Mouse (Mus musculus): ENCODE measurements at regions not wholly inside any gene's neighbourhood (a gene's known extent, or its start where the extent isn't known, plus 50 kb on each side); places are given as distances from the start of the nearest gene placed in this dataset.
"Not testable (repeated sequence)": the region's sequence is repeated elsewhere in the genome, so short reads cannot be mapped to it uniquely, and the experiment has no call there.

DNA sequence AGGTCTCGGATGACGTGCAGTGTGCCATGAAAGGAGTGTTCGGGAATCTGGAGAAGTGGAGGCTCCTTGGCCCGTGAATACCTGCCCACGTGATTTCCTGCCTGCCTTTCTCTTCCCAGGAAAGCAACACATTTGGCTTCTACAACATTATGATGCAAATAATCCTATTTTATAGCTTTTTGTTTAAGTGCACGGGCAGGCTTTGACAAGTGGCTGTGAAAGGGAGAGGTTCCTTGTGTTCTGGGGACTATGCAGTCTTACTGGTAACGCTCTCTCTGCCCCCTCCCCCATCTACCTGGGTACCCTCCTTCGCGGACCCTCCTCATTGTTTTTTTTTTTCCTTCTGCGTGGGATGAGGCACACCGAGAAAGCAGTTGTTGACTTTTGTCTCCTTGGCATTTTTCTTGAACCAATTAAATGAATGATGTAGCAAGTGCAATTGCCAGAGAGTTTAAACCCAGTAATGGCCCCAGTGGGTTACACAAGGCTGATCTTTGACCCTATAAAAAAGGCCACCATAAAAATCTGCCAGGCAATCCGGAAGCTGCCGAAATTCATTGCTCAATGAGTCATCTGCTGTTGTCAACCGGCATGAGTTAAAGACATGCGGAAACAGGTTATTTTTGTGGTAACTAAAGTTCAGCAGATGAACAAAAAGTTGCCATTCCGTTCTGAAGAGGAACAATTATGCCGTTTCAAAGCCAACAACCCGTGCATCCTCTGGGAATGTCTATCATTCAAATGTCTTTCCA is 90.7 kb downstream of the Dusp6 start:
- Histone ChIP-seq H3K9me3 (replicated peaks) (no peaks in the 10 kb centered on the region), H3K4me2 (replicated peaks) (no peak overlapping the region), H3K27ac (no peak overlapping the region), H3K9ac (no peak overlapping the region), H3K36me3 (no peaks in the 10 kb centered on the region), H3K4me1 (no peaks in the 10 kb centered on the region), H3K27me3 (no peaks in the 10 kb centered on the region), H3K4me3 (no peak overlapping the region)
- no peak for ATAC-seq (ENCODE audit: low FRiP score)
- 50% methylated on average over 18 of the region's 18 CpGs for WGBS

DNA sequence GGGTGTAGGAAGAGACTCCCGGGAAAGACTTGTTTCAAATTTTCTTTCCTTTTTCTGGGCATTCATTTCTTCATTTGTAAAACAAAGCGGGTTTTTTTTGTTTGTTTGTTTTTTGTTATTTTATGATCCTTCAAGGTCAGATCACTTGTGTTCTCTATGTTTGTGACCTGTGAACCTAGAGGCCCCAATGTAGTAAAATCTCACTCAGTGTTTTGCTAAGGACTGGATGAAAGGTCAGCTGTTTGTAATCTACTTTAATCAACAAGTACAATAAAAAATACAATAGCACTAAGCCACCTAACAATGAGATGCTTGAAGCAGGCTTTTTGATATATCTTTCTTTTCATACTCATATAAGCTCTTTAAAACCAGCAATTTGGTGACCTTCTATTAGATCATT is 91.3 kb downstream of the Dusp6 start:
- Histone ChIP-seq H3K27ac (no peak overlapping the region), H3K4me1 (no peaks in the 10 kb centered on the region), H3K36me3 (no peaks in the 10 kb centered on the region), H3K4me3 (no peak overlapping the region), H3K4me2 (replicated peaks) (no peak overlapping the region), H3K9me3 (replicated peaks) (no peaks in the 10 kb centered on the region), H3K9ac (no peak overlapping the region), H3K27me3 (no peaks in the 10 kb centered on the region)
- WGBS: 79% methylated on average over 2 of the region's 2 CpGs
- ATAC-seq (ENCODE audit: low FRiP score): no peak

DNA sequence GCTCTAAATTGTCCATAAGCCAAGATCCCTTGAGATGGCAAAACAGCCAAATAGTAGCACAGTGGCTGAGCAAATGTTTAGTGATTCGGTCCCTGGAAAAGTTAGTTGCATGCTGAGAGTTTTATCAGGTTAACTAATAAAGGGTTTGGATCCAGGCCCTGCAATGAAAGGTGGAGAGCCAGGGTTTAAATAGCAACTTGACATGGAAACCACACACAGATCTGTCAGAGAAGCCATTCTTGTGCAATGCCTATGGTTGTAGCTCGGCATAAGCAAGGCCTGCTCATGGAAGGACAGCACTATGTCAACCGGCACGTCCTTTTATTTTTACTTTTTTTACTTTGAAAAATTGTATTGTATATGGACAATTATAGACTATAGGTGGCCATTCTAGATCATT is 92.3 kb downstream of the Dusp6 start:
- Histone ChIP-seq H3K36me3 (no peaks in the 10 kb centered on the region), H3K4me1 (no peaks in the 10 kb centered on the region), H3K4me2 (replicated peaks) (no peak overlapping the region), H3K27ac (no peak overlapping the region), H3K9me3 (replicated peaks) (no peaks in the 10 kb centered on the region), H3K4me3 (no peak overlapping the region), H3K9ac (no peak overlapping the region), H3K27me3 (no peaks in the 10 kb centered on the region)
- ATAC-seq (ENCODE audit: low FRiP score): no peak
- 89% methylated on average over 4 of the region's 4 CpGs for WGBS

DNA sequence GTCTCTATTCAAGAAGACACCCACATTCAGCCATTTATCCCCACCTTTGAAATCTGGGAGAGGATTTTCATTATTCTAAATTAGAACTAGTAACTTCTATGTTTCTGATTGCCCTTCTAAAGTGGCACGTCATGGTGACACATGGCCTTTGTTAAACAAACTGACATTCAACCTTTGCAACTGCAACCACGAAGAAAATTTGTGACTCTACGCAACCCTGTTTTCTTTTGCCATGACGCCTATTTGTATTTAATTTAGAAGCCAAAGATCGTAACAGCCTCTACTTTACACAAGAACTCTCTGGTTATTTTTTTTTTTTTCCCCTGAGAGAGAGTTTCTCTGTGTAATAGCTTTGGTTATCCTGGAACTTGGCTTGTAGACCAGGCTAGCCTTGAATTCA is 93.2 kb downstream of the Dusp6 start:
- Histone ChIP-seq H3K27ac (no peak overlapping the region), H3K27me3 (no peaks in the 10 kb centered on the region), H3K9ac (no peak overlapping the region), H3K36me3 (no peaks in the 10 kb centered on the region), H3K4me3 (no peak overlapping the region), H3K4me2 (replicated peaks) (no peak overlapping the region), H3K9me3 (replicated peaks) (no peaks in the 10 kb centered on the region), H3K4me1 (no peaks in the 10 kb centered on the region)
- ATAC-seq (ENCODE audit: low FRiP score): no peak
- WGBS: 76% methylated on average over 5 of the region's 5 CpGs

DNA sequence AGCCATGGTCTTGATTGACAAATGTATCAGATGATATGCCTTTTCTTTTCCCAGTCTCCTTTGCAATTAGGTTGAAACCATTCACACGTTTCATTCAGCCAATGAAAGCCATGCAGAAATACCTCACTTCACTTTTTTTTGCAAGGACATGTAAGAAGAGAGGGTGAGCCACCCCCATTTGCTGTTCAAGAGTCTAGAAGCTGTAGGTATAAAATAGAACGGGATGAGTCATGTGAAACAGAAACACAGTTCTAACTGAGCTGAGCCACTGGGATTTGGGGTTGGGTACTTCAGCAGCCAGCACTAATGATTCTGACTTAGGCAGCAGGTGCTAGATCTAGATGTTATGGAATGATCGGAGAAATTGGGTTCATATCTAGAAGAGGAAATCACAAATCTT is 93.9 kb downstream of the Dusp6 start:
- Histone ChIP-seq H3K9ac (no peak overlapping the region), H3K4me1 (no peaks in the 10 kb centered on the region), H3K4me2 (replicated peaks) (no peak overlapping the region), H3K4me3 (no peak overlapping the region), H3K27ac (no peak overlapping the region), H3K9me3 (replicated peaks) (no peaks in the 10 kb centered on the region), H3K27me3 (no peaks in the 10 kb centered on the region), H3K36me3 (no peaks in the 10 kb centered on the region)
- no peak for ATAC-seq (ENCODE audit: low FRiP score)
- WGBS: 84% methylated on average over 3 of the region's 3 CpGs

DNA sequence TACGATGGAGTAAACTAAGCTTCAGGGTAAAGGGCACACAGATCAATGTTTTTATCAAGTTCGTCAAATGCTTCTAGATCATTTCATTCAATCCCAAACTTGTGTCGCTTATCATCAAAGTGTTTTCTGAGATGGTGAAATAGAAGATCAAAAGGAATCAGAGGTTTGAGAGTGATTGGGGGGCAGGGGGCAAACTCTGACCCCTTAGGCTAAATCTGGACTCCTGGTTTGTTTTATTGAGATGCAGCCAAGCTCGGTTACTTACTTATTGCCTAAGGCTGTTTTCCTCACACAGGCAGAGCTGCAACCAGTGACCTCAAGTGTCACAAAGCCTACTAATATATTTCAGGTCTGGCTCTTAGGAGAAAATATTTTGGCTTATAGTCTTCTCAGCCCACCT is 94.3 kb downstream of the Dusp6 start:
- Histone ChIP-seq H3K27me3 (no peaks in the 10 kb centered on the region), H3K4me2 (replicated peaks) (no peak overlapping the region), H3K4me1 (no peaks in the 10 kb centered on the region), H3K36me3 (no peaks in the 10 kb centered on the region), H3K9me3 (replicated peaks) (no peaks in the 10 kb centered on the region), H3K27ac (no peak overlapping the region), H3K4me3 (no peak overlapping the region), H3K9ac (no peak overlapping the region)
- WGBS: 88% methylated on average over 4 of the region's 4 CpGs
- no peak for ATAC-seq (ENCODE audit: low FRiP score)

DNA sequence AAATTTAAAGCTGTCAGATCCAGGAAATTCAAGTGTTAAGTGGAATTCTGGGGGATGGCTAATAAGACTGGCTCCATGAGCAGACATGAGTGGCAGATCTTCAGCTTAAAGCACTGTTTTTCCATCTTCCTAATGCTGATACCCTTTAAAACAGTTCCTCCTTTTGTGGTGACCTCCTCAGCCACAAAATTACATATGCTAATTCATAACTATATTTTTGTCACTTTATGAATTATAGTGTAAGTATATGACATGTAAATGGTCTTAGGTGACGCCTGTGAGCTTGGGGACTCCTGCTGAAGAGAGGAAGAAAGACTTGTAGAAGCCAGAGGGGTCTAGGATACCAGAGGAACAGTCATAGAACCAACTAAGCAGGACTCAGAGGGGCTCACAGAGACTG is 95.2 kb downstream of the Dusp6 start:
- H3K9ac ChIP-seq: no peak overlapping the region
- 76% methylated on average over 1 of the region's 1 CpGs for WGBS

DNA sequence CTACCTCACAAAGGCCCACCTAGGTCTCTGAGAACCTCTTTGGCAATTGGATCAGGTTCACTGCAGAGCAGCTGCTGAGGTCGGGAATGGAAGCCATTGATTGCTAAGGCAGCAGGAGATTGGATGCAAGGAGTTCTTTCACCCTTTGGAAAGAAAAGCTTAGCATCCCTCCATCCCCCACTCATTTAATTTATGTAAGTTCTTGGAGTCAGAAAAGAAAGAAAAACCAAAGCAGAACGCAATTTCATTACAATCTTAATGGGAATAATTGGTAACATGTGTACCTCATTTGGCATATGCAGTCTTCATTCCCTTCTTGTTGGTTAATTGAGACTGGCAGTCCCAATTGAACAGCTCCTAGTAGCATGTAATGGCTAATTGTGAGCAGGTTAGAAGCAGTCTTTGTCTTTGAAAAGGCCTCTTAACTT is 96.4 kb downstream of the Dusp6 start:
- Histone ChIP-seq H3K9ac (no peak overlapping the region), H3K4me2 (replicated peaks) (no peak overlapping the region), H3K36me3 (no peaks in the 10 kb centered on the region), H3K27ac (no peak overlapping the region), H3K9me3 (replicated peaks) (no peaks in the 10 kb centered on the region), H3K4me3 (no peak overlapping the region), H3K4me1 (no peaks in the 10 kb centered on the region), H3K27me3 (no peaks in the 10 kb centered on the region)
- ATAC-seq (ENCODE audit: low FRiP score): no peak
- 40% methylated on average over 2 of the region's 2 CpGs for WGBS

More for the DNA sequence above, 95.2 kb downstream of the Dusp6 start:
- Histone ChIP-seq H3K4me1 (no peaks in the 10 kb centered on the region), H3K27ac (no peak overlapping the region), H3K9me3 (replicated peaks) (no peaks in the 10 kb centered on the region), H3K4me2 (replicated peaks) (no peak overlapping the region), H3K4me3 (no peak overlapping the region), H3K27me3 (no peaks in the 10 kb centered on the region), H3K36me3 (no peaks in the 10 kb centered on the region)
- no peak for ATAC-seq (ENCODE audit: low FRiP score)

DNA sequence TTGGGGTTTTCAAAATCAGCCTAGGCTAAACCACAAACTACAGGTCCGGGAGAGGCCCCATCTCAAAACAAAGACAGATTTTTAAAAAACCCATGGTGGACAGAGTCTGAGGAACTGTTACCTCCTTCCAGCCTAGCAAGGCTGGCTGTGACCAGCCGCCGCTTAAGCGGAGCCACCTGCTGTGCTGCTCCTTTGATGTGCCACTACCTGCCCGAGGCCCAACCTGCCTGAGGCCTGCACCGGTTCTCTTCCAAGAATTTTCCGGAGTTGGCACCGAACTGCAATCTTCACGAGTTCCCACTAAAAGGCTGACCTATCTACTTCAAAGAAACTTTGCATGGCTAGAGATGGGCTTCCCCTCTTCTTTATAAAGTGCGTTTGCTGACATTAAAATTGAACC is 97.6 kb downstream of the Dusp6 start:
- H3K27ac ChIP-seq; H3K36me3 ChIP-seq; H3K27me3 ChIP-seq; H3K9me3 ChIP-seq (replicated peaks); H3K4me2 ChIP-seq (replicated peaks); ATAC-seq (ENCODE audit: low FRiP score); H3K9ac ChIP-seq; H3K4me3 ChIP-seq; H3K4me1 ChIP-seq: not testable (repeated sequence)
- 44% methylated on average over 10 of the region's 10 CpGs for whole genome bisulfite sequencing

DNA sequence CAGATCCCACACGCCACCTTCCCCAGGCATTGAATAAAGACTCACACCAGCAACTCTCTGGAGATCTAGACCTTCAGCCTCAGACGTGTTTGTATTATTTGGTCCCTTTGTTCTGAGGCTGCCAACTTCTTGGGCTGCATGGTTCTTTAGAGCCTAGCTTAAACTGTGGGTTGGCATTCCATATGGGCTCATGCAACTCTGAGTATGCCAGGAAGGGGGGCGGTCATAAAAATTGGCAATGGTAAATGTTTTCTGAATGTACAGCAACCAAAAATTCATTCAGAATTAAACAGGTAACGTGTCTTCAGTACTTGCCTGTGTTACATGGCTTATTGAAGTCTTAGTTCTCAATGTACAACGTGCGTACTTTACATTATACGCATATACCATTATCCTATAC is 103.1 kb downstream of the Dusp6 start:
- Histone ChIP-seq H3K9ac (no peak overlapping the region), H3K27ac (no peak overlapping the region), H3K4me3 (no peak overlapping the region), H3K4me2 (replicated peaks) (no peak overlapping the region), H3K27me3 (no peaks in the 10 kb centered on the region), H3K4me1 (no peaks in the 10 kb centered on the region), H3K36me3 (no peaks in the 10 kb centered on the region), H3K9me3 (replicated peaks) (no peaks in the 10 kb centered on the region)
- no peak for ATAC-seq (ENCODE audit: low FRiP score)
- WGBS: 87% methylated on average over 7 of the region's 7 CpGs

DNA sequence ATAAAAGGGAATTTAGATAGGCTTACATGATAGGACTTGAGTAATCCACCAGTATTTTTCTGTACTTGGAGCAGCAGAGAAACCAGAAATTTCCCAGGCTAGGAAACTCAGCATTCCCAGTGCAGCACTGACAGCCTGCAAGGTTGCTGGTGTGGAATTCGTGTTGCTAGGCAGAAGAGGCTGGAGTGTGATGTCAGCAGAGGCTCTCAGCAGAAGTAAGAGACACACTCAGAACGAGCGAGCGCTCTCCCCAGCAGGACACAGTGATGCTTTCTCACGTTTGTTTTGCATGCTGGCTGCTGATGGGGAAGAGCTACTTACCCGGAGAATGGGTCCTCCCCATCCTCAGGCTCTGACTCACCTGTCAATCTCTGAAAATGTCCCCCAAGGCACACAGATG is 104.7 kb downstream of the Dusp6 start:
- Histone ChIP-seq H3K36me3 (no peaks in the 10 kb centered on the region), H3K4me1 (no peaks in the 10 kb centered on the region), H3K9me3 (replicated peaks) (no peaks in the 10 kb centered on the region), H3K9ac (no peak overlapping the region), H3K4me2 (replicated peaks) (no peak overlapping the region), H3K27ac (no peak overlapping the region), H3K27me3 (no peaks in the 10 kb centered on the region), H3K4me3 (no peak overlapping the region)
- ATAC-seq (ENCODE audit: low FRiP score): no peak
- 39% methylated on average over 6 of the region's 6 CpGs for WGBS

DNA sequence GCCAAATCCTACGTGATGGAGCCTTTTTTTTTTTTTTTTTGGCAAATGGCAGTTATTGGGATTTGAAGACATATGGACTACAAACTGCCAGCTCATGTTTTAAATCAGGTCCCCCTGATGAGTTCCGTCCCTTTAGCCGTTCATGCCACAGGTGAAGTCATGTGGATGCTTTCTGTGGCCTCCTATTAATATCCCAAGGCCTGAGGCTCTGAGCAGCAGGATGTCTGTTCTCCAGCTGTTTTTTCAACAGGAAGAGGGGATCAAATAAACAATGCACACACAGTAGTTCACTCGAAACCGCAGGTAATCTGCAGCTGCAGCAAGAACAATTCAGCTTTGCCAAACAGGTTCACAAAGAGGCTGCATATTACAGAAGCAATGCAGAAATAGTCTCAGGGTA is 112.1 kb downstream of the Dusp6 start:
- no peaks in the 10 kb centered on the region for H3K27me3 ChIP-seq
- H3K9me3 ChIP-seq (replicated peaks): no peaks in the 10 kb centered on the region
- no peak overlapping the region for H3K4me2 ChIP-seq (replicated peaks)
- no peaks in the 10 kb centered on the region for H3K4me1 ChIP-seq
- no peak overlapping the region for H3K9ac ChIP-seq
- no peak for ATAC-seq (ENCODE audit: low FRiP score)
- no peak overlapping the region for H3K27ac ChIP-seq
- 57% methylated on average over 5 of the region's 5 CpGs for WGBS
- no peaks in the 10 kb centered on the region for H3K36me3 ChIP-seq
- H3K4me3 ChIP-seq: no peak overlapping the region

DNA sequence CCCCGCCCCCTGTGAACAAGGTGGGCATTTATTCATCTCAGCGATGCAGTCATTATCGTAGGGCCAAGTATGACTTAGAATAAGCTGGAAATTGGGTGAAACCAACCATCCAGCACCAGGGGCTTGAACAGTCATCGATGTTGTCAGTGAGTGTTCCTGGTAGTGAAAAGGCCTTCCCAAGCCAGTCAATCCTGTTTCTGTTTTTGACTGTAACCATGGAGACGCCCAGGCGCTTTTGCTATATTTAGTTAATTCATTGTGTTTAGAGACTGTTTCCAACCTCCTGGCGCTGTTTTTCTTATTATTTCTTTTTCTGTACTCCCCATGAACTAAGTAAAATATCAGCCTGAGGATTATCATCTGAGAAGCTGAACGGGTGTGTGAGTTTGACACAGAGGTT is 113.4 kb downstream of the Dusp6 start:
- H3K4me3 ChIP-seq: no peak overlapping the region
- no peak overlapping the region for H3K9ac ChIP-seq
- WGBS: 74% methylated on average over 8 of the region's 8 CpGs
- H3K36me3 ChIP-seq: no peaks in the 10 kb centered on the region
- no peak overlapping the region for H3K27ac ChIP-seq
- no peak for ATAC-seq (ENCODE audit: low FRiP score)
- no peaks in the 10 kb centered on the region for H3K9me3 ChIP-seq (replicated peaks)
- H3K4me2 ChIP-seq (replicated peaks): no peak overlapping the region
- H3K27me3 ChIP-seq: no peaks in the 10 kb centered on the region
- H3K4me1 ChIP-seq: no peaks in the 10 kb centered on the region

All from hindbrain, embryonic 12.5 days (tissue).